Mouse (Mus musculus): ENCODE data around the gene Zmynd8. TPM values are rescaled to one million over a fixed set of nuclear protein-coding genes. Genes with fewer than 3 reads are reported as not detected.

Zmynd8 gene
- total and polyA plus RNA-seq, 2 experiments from 2014 or later: 56.8 to 73.4 TPM

DNA sequence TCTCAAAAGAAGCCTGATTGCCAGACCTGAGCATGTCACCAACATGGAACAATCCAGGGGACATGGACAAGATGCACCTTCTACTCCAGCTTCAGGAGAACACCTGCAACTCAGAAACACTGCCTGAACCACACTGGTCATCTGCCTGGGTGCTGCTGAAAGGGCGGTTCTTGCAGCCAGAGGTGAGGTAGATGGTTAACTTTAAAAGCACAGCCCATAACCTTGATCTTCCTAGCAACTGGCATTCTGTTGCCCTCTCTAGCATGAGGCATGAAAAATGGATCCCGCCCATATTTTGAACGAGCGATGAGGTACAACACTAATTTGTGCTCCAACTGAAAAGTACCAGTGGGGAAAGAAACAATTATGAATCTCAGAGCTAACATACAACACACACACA lies 21.6 kb downstream of the Zmynd8 start:
- 58% methylated on average over 4 of the region's 4 CpGs for WGBS
- Histone ChIP-seq H3K4me1 (ENCODE audit: insufficient read depth, low read length) (peaks cover 61% of the 10 kb centered on the region), H3K9ac (replicated peaks; ENCODE audit: low read length, poor library complexity, severe bottlenecking) (peak overlapping the region; percentile 40), H3K4me2 (ENCODE audit: low read depth, low read length, poor library complexity, severe bottlenecking) (peak overlapping the region; percentile 63), H3K27ac (ENCODE audit: low read depth, low read length) (peak overlapping the region; percentile 89), H3K36me3 (ENCODE audit: insufficient read depth, low read length) (peaks cover 7% of the 10 kb centered on the region), H3K4me3 (ENCODE audit: low read depth, low read length) (peak overlapping the region; percentile 31), H3K27me3 (ENCODE audit: insufficient read depth, low read length) (no peaks in the 10 kb centered on the region), H3K9me3 (ENCODE audit: low read length) (no peaks in the 10 kb centered on the region)
- TF ChIP-seq CTCF (IDR thresholded peaks at IDR 0.05): no peak
- DNase-seq (ENCODE audit: low spot score): peak; percentile 19
- ATAC-seq (ENCODE audit: low FRiP score): no peak

DNA sequence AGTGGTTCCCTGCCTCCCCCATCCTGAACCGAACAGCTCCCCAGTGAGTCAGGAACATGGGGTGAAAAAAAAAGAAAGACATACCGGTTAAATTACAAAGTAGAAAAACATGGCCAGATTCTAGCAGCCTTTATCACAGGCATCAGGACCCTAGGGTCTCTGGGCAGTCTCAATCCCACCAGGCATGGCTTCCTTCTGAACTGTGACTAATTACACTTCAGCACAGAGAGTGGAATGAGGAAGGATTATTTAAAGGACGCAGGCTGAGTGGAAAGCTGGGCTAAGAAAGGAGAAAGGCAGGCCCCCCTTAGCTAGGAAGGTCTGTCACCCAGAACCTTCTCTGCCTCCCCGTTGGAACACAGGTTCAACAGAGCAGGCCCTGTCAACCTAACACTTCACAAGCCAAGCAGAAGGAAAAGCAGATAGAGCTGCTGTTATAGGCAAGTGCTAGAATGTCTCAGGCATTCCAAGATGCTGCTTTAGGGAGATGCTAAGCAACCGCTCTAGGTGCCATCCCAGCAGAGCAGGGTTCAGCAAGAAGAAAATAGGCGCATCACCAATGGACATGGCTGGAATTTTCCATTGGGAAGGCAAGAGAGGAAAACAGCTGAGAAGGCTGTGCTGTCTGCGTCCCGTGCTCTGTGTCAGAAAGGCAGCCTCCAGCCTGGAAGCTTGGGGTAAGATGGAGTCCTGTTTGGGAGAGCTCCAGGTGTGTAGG lies 22.5 kb downstream of the Zmynd8 start:
- Histone ChIP-seq H3K27me3 (ENCODE audit: insufficient read depth, low read length) (no peaks in the 10 kb centered on the region), H3K9ac (replicated peaks; ENCODE audit: low read length, poor library complexity, severe bottlenecking) (peak overlapping the region; percentile 50), H3K27ac (ENCODE audit: low read depth, low read length) (peak overlapping the region; percentile 89), H3K4me2 (ENCODE audit: low read depth, low read length, poor library complexity, severe bottlenecking) (peak overlapping the region; percentile 63), H3K9me3 (ENCODE audit: low read length) (no peaks in the 10 kb centered on the region), H3K4me1 (ENCODE audit: insufficient read depth, low read length) (peaks cover 58% of the 10 kb centered on the region), H3K4me3 (ENCODE audit: low read depth, low read length) (peak overlapping the region; percentile 20), H3K36me3 (ENCODE audit: insufficient read depth, low read length) (peaks cover 7% of the 10 kb centered on the region)
- ATAC-seq (ENCODE audit: low FRiP score) (no peak), DNase-seq (ENCODE audit: low spot score) (peak; percentile 13)
- no peak for TF ChIP-seq CTCF (IDR thresholded peaks at IDR 0.05)
- WGBS: 34% methylated on average over 8 of the region's 8 CpGs

DNA sequence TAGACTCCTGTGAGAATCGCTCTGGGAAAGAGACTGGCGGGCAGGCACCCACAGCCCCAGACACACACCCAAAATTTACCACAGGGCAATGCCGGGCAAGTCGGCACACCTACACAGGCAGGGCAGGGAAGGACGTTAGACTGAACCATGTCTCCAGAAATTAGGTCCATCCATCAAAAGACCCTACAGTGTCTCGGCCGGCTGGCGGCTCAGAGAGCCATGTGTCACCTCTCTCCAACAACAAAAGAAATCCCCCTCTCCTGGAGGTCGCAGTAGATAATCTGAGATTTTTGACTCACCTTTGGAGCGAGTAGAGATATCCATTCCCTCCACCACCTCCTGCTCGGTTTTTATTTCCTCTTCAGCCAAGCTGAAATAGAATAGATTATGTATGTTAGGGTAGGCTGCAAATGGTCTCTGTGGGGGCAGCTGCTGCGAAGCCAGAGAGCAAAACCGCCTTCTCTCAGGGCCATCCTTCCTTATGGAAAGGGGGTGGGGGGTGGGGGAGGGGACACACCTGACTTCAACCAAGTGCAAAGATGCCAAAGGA lies 23.3 kb downstream of the Zmynd8 start:
- Histone ChIP-seq H3K36me3 (ENCODE audit: insufficient read depth, low read length) (peaks cover 7% of the 10 kb centered on the region), H3K4me2 (ENCODE audit: low read depth, low read length, poor library complexity, severe bottlenecking) (peak overlapping the region; percentile 63), H3K4me3 (ENCODE audit: low read depth, low read length) (peak overlapping the region; percentile 20), H3K27me3 (ENCODE audit: insufficient read depth, low read length) (no peaks in the 10 kb centered on the region), H3K27ac (ENCODE audit: low read depth, low read length) (peak overlapping the region; percentile 89), H3K9me3 (ENCODE audit: low read length) (no peaks in the 10 kb centered on the region), H3K9ac (replicated peaks; ENCODE audit: low read length, poor library complexity, severe bottlenecking) (peak overlapping the region; percentile 63), H3K4me1 (ENCODE audit: insufficient read depth, low read length) (peaks cover 54% of the 10 kb centered on the region)
- DNase-seq (ENCODE audit: low spot score) (peak; percentile 24), ATAC-seq (ENCODE audit: low FRiP score) (no peak)
- 22% methylated on average over 13 of the region's 13 CpGs for WGBS
- TF ChIP-seq CTCF (IDR thresholded peaks at IDR 0.05): no peak

DNA sequence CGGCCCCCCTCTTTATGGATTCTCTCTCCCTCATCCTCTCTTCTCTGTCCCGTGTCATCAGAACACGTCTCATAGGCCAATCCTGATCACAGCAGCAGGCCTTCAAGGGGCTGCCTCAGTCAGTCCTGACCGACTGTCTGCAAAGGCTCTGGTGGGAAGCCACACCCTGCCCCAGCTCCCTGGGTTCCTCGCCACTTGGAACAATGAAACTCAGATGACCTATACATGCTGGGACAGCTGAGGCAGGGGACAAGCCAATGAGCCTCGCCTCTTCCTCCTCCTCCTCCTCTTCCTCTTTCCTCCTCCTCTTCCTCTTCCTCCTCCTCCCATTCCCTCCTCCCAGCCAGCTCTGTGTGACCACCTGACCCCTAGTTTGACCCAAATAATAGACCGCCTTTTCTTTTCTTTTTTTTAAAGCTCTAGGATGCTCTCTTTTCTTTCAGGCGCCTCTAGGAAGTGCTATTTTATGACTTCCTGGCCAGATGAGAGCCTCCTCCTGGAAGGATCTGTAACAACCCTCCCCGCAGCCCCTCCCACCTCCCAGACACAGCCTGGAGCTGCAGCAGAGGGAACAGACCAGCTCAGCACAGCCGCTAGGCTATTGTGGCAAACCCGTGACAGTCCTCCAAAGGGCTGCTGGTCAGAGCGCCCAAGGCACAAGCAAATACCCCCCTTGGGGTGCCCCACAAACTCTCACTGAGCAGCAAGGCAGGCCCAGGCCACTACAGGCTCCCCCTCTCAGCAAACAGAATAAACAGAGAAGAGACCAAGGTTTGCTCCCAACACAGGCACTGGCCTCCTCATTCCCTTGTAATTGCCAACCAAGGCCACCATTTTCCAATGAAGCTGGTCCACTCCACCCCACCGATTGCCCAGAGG lies 24.1 kb downstream of the Zmynd8 start:
- WGBS: 27% methylated on average over 13 of the region's 13 CpGs
- ATAC-seq (ENCODE audit: low FRiP score) (peak; percentile 76), DNase-seq (ENCODE audit: low spot score) (peak; percentile 90)
- Histone ChIP-seq H3K27ac (ENCODE audit: low read depth, low read length) (peak overlapping the region; percentile 89), H3K27me3 (ENCODE audit: insufficient read depth, low read length) (no peaks in the 10 kb centered on the region), H3K9me3 (ENCODE audit: low read length) (no peaks in the 10 kb centered on the region), H3K36me3 (ENCODE audit: insufficient read depth, low read length) (peaks cover 10% of the 10 kb centered on the region), H3K9ac (replicated peaks; ENCODE audit: low read length, poor library complexity, severe bottlenecking) (peak overlapping the region; percentile 63), H3K4me1 (ENCODE audit: insufficient read depth, low read length) (peaks cover 49% of the 10 kb centered on the region), H3K4me3 (ENCODE audit: low read depth, low read length) (peak overlapping the region; percentile 20), H3K4me2 (ENCODE audit: low read depth, low read length, poor library complexity, severe bottlenecking) (peak overlapping the region; percentile 63)
- TF ChIP-seq CTCF (IDR thresholded peaks at IDR 0.05): peak; percentile 60

DNA sequence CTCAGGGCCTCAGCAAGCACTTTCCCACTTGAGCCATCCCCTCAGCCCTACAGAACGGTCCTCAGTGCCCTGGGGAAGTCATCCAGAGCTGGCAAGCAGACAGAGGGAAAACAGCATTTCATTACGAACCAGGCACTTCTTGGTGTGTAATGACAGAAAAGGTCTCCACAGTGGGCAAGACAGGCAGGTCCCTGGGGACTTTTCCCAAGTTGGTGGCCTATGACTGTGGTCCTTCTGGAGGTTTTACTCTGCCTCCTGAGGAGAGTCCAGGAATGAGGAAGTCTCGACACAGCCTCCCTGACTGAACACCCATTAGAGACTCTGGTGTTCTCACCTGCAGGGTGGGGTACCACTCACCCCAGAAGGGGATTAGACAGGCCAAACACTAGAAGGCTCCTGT lies 25.0 kb downstream of the Zmynd8 start:
- peaks cover 44% of the 10 kb centered on the region for H3K4me1 ChIP-seq (ENCODE audit: insufficient read depth, low read length)
- DNase-seq (ENCODE audit: low spot score) (no peak), ATAC-seq (ENCODE audit: low FRiP score) (no peak)
- no peak overlapping the region for H3K4me2 ChIP-seq (ENCODE audit: low read depth, low read length, poor library complexity, severe bottlenecking)
- peak overlapping the region; percentile 24; the same call in 1 of the 2 replicates for H3K9ac ChIP-seq (replicated peaks; ENCODE audit: low read length, poor library complexity, severe bottlenecking)
- peaks cover 10% of the 10 kb centered on the region for H3K36me3 ChIP-seq (ENCODE audit: insufficient read depth, low read length)
- TF ChIP-seq CTCF (IDR thresholded peaks at IDR 0.05): no peak
- peak overlapping the region; percentile 89 for H3K27ac ChIP-seq (ENCODE audit: low read depth, low read length)
- no peaks in the 10 kb centered on the region for H3K9me3 ChIP-seq (ENCODE audit: low read length)
- H3K4me3 ChIP-seq (ENCODE audit: low read depth, low read length): no peak overlapping the region
- WGBS: 62% methylated on average over 3 of the region's 3 CpGs
- no peaks in the 10 kb centered on the region for H3K27me3 ChIP-seq (ENCODE audit: insufficient read depth, low read length)
